Mouse (Mus musculus) fat pad, adult 2 months (tissue): ENCODE measurements around the gene Nadsyn1.

ENCODE experiments used
- DNase-seq: peaks from one replicate; pipeline ENCODE4 v3.0.0-alpha.2; 2011; ENCODE audit warnings: low read depth, low spot score; ENCODE audit errors: extremely low read depth

Gene Nadsyn1

DNA sequence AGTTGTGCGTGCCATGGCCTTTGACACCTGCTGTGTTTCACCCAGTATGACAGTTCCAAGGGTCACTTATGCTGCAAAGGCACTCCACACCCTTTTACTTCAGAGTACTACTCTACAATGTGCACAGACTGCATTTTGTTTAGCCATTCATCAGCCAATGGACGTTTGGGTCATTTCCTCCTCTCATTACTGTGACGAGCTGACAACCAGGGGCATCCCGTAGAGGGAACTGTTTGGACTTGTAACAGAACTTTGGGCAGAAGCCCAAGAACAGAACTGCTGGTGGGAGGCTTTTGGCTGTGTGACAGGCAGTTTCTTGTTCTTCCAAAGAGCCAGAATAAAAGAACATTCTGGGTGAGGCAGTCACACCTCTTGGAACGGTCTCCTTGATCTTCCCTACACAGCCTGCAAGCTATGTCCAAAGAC is 17.4 kb downstream of the Nadsyn1 start:
- DNase-seq: peak; percentile 50

DNA sequence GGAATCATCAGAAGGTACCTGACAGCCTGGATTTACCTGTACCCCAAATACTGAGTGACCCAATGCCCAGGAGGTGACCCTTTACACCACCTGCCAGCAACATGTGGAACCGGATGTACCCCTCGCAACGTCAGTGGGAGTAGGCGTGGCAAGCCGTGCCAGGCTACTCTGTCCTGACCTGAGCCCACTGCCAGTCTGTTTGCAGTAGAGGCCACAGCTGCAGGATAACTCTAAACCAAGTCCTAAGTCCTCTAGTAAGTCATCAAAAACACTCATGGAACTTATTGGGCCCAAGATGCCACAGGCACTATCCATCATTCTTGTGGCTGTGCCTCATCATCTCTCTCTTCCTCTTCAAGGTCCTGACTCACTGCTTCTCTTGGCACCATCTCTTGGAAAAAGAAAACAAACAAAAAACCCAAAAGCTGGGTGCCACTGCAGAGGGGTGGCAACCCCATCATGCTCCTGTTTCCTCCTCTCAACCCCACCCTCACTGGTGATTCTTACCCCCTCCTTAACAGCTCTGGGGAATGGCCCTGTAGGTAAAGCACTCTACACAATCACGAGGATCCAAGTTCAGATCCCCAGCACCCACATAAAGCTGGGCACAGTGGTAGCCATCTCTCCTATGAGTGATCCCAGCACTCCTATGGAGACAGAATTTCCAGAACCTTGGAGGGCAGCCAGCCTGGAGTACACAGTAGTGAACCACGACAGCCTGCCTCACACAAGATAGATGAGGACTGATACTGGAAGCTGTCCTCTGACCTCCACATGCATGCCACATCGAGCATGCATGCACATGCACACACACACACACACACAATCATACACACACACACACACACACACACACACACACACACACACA is 21.2 kb downstream of the Nadsyn1 start:
- DNase-seq: no peak

DNA sequence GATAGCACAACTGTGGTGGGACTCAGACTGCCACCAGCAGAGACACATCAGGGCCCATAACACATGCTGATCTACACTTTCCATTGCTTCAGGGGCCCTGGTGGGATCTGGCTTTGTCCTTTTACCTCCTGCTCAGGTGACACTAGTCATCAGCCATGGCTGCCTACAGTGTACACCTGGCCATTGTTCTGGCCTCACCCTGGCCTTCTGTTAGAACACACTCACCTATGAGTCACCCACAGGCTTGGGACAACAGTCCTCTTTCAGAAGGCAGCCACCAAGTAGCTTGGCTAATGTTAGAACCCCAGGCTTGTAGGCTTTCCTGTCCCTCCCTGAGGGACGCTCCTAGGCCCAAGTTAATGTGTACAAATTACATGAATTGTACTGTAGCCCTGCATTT is 21.9 kb downstream of the Nadsyn1 start:
- no peak for DNase-seq

DNA sequence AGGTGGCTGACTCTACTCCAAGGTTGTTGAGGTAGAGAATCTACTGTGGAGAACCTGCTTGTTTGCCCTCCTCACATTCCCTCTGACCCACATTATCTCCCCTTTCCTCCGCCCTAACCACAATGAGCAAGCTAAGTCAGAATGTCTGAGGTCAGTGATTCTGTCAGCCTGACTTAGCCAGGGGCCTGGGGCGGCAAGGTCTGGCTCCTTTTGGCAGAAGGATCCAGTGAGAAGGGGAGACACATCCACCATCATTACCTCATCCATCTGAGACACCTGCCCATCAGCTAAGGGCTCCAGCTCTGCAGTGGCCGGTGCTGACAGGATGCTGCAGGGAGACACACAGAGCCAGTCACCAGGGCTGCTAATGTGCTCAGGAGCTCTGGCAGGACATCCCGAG is 23.9 kb downstream of the Nadsyn1 start:
- no peak for DNase-seq

DNA sequence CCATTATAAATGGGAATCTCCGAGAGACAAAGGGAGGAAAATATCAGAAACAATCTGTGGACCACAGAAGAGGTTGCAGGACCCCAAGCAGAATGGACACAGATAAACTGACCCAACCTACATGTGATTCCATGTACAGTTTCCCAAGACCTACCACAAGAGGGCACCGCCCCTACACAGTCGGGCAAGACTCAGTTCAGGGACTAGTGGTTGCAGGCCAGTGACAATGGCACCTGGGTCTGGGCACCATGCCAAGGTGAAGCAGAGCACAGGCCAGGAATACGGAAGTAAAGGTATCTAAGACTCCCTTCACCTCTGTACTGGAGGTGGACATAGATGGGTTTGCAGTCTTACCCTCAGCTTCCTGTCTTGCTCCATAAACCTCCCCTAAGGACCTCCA is 29.5 kb downstream of the Nadsyn1 start:
- DNase-seq: no peak

DNA sequence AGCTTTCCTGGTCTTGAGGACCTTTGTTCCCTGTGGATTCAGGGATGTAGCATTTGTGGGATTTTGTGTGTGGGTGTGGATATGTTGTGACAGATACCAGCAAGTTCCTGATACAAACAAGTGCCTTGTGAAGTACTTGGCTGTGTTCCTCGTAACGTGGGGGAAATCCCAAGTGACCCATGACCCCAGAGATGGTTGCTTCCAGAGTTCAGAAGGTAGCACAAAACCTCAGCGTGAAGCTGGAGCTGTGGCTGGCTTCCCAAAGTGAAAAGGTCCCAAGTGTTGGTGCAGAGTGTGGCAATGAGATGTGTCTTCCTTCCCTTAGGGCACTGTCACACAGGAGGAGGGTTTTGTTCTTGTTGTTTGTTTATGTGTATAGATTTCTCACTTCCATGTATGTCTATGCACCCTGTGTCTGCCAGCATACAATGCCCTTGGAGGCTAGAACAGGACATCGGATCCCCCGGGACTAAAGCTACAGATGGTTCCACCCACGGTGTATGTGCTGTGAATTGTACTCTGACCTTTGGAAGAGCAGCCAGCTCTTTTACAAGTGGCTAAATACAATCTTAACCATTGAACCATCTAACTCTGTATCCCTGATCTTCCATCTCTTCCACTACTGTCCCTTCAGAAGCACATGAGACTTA is 30.2 kb downstream of the Nadsyn1 start:
- no peak for DNase-seq

DNA sequence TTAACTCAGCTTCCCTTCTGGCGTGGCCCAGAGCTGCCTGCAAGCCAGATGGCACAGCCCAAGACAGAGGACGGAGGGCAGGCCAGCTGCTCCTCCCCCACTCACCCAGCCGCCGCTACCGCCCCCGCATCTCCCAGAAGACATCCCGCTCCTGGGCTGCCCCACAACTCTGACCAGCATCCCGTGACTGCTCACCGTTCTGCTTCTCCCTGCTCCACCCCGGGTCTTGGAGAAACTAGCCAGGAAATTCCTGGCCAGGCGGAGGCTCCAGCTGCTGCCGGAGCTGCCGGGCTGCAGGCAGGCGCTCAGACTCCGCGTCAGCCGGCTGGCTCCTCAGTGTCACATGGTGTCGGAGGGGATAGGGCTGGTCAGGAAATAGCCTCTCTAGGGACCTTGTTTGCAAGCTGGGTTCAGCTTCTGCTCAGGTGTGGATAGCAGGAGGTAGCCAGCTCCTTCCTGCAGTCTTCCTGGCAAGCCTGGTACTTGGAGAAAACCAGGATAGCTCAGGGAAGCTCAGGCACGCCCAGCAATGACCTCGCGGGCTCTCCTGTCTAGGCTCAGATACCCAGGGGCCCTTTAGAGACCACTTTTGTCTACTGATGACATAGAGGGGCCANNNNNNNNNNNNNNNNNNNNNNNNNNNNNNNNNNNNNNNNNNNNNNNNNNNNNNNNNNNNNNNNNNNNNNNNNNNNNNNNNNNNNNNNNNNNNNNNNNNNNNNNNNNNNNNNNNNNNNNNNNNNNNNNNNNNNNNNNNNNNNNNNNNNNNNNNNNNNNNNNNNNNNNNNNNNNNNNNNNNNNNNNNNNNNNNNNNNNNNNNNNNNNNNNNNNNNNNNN is 38.4 kb downstream of the Nadsyn1 start, which contains the start of gene Mrgpre:
Gene Mrgpre (minus strand): TSS at position 505 of the 834 bp plus-strand sequence.
- DNase-seq: no peak

DNA sequence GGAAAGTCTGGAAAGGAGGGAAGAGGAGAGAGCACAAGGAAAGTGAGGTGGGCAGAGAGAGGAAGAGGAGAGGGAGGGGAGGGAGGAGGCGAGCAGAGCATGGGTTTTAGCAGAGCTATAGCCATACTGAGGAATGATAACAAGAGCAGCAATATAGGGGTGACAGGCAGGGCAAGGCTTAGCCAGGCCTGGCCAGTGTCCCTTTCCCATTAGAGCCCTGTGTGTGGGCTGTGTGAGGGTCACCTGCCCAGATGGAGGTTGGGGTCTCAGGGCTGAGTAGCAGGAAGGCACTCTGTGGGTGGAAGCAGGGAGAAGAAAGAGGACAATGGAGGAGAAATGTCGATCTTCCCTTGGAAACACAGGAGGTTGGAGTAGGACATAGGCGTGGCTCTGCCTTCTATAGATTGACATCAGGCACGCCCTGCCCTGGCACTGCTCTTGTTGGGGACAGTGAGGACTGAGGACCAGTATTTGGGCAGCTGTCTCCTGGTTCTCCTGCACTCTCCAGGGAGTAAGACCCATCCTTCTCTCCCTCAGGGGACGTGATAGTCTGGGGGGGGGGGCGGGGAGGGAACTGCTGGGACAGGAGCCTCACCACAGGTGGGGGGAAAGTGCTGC is 39.2 kb downstream of the Nadsyn1 start:
- no peak for DNase-seq

DNA sequence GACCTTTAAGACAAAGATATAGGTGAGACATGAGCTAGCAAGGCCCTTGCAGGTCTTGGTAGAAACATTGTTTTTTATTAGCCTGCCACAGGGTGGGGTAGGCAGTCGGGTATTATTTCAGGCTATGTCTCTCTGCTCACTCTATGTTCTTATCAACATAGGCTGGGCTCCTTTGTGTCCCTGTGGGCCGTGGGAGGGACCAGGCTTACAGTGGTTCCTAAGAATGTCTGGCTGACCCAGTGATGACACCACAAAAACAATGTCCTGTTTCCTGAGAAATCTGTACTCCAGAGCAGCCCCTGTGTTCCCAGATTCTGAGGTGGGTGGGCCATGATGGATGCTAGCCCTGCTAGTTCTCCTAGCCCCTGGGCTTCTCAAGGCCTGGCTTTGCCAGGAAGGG is 45.3 kb downstream of the Nadsyn1 start:
- DNase-seq: no peak

DNA sequence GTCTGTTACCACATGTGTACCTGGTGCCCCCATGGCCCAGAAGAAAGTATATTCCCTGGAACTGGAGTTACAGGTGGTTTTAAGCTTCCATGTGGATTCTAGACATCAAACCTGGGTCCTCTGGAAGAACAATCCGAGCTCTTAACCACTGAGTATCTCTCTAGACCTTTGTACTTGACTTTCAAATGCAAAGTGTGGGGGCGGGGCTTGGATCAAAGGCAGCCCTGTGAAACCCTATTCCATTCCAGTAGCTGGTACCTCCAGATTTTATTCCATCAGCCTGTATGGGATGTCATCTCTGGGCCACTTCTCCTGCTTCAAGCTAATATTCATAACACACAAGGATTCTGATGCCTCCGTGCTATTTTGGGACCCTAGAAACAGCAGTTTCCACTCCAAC is 46.5 kb downstream of the Nadsyn1 start:
- no peak for DNase-seq

DNA sequence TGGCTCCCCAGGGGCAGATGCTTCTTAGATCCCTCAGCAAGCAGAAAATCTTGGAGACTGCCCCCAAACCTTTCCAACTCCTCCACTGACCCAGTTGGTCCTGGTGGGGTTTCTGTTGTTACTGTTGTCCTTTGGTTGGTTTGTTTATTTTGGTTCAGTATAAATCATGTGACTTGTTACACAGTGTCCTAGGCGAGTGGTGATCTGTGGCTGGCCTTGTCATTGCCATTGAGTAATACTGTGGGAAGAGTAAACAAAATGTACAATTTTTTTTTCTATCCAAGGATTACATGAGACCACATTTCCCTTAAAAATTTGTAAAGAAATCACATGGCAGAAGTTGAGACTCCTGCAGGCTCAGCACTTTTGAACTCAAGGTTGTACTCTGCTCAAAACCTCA is 53.2 kb downstream of the Nadsyn1 start:
- no peak for DNase-seq

DNA sequence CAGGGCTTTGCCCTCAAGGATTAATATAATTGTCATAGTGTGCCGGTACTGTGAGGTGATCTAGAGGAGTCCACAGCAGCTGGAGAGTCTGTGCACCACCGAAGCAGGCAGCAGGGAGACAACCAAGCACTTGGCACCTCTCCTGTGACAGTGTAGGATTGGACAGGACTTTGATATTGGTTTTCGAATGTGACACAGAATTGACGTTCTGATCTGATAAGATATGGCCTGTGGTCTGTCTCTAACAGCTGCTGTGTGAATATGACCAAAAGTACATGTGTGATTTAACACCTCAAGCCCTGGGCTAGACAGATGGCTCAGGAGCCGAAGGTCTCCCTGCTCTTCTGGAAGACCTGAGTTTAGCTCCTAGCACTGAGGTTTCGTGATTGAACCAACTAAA is 54.4 kb downstream of the Nadsyn1 start:
- no peak for DNase-seq

DNA sequence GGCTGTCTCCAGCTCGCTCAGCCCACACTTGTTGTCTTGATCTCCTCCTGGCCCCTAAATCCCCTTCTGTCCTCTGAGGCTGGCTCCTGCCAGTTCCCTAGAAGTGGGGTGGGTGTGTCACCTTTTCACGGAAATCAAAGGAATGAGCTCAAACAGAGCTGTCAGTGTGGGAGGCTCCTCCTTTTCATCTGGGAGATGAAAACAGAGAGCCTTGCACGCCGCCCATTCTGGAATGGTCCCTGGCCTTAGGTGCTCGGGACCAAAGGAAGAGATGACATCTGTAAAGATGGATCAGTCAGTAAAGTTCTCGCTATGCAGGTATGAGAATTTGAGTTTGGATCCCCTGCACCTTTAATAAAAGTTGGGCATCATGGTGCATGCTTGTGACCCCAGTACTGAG is 55.8 kb downstream of the Nadsyn1 start, which contains the start of gene Mrgprg:
Gene Mrgprg (minus strand): TSS at position 101 of the 400 bp plus-strand sequence.
- DNase-seq: no peak

DNA sequence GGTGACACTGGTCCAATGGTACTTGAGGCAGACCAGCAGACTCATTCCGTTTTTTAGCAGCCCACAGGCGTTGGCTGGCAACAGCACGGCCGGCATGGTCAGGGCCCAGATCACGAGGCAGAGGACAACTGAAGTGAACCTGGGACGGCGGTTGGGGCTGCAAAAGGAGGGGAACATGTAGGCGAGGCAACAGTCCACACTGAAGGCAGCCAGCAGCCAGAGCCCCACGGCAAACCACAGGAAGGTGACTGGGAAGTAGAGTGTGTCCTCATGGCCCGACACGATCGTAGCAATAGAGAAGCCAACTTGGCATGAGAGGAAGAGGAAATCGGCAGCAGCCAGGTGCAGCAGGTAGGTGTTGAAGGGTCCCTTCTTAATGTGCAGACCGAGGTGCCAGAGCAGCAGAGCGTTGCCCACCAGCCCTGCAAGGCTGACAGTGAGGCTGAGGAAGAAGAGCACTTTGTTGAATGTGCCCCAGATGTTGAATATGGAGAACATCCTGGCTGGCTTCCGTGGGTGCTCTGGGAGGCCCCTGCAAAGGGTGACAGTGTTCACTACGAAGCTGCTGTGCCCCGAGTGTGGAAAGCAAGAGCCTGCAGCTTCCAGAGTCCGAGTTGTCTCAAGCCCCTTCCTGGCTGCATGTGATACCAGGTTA is 57.6 kb downstream of the Nadsyn1 start:
- no peak for DNase-seq

DNA sequence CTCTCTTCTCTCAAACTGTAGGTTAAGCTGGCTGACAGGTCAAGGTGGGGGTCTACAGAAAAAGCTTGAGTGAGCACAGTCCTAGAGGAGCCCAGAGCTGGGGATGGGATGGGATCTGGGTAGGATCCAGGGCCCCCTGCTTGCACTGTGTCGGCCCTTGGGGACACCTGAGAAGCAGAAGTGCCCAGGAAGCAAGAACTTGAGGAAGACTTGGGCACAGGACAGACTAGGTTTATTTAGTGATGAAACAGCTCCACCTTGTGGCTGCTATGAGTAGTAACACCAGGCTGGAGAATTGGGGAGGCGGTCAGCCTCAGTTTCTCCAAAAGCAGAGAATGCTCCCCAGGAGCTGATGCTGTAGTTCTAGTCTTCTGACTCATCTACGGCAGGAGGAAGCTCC is 58.9 kb downstream of the Nadsyn1 start:
- DNase-seq: no peak

DNA sequence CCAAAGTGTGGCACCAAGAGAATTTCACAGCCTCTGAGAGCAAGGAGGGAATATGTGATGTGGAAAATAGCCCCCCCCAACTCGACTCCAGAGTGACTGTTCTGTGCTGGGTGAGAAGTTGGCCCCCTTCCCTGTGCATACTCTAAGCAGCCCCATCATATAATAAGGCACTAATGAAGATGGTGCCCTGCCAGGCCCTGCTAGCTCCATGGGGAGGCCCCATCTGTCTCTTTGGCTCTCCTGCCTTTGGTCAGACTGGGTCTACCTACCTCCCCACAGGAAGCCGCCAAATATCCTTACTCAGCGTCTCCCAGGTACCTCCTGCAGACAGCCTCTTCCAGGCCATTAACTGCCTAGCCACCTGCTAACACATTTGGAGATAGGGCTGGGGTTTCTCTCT is 63.7 kb downstream of the Nadsyn1 start:
- DNase-seq: no peak

DNA sequence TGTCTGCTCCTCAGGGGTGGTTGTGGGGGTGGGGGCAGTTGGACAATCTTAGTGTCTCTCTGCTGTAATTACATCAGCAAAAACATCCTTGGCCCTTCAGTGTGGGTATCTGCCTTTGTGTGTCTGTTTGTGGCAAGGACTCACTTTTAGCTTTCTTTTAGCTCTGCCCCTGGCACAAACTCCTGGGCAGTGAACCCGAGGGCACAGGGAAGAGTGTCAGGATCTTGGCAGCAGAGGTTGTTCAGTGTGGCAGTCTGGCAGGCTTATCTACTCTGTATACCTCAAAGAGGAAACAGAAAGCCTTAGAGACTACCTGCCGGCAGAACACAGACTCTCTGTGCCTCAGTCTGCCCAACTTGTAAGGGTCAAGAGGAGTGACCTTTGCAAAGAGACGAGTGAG is 65.0 kb downstream of the Nadsyn1 start:
- no peak for DNase-seq

DNA sequence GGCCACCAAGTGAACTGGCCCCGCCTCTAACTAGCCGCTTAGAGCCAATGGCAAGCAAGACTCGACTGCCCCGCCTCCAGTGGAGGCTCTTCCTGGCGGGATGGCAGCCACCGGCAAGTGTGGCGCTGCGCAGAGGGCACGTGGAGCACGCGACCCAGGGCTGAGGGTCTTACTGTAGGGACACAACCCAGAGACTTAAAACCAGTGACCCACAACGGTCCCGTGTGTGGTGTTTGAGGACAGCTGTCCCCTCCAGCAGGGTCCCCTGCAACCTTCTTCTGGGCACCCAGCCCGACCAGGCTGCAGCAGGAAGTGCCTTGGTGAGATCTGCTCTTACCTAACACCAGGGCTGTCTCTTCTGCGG is 65.6 kb downstream of the Nadsyn1 start:
- no peak for DNase-seq

DNA sequence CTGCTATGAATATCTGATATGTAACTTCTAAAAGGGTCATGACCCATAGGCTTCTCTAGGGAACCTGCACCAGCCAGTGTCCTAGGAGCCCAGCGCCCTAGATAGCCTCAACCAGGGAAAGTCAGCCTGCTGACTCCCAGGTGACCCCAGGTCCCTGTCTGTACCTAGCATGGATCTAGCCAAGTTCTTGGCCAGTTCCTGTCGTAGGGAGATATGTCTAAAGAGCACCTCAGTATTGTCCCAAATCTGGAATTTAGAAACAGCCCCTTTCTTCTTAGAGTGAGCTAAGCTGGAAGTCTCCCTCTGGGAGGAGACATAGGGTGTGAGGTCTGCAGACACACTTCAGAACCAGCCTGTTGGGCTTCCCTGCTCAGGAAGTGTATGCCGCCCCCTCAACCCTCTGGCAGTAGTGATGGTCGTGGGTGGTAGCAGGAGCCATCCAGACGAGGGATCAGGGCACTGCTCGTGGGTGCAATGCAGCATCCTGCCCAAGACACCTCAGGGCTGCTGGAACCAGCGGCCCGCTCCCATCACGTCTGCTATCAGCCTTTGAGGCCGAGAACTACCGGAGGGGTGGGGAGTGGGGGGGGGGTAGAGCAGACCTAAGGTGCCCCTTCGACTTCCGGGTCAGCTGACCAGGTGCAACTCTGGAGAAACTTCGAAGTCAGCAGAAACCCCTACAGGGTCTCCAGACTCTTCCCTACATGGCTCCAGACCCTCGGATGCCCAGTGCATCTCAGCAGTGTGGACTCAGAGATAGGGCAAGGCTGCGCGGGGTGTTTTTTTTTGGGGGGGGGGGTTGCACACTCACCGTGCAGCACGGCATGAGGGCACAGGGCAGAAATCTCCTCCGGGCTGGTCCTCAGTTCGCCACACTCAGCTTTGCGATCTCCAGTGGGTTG is 66.3 kb downstream of the Nadsyn1 start, which contains the start of gene Osbpl5:
Gene Osbpl5 (minus strand): TSS at position 861 of the 902 bp plus-strand sequence.
- DNase-seq: no peak
